Mouse (Mus musculus) embryonic fibroblast, embryonic 13.5 days (primary cell): ENCODE measurements around the gene Zfp213.
"Not testable (repeated sequence)": the region's sequence is repeated elsewhere in the genome, so short reads cannot be mapped to it uniquely, and the experiment has no call there.

Experiments
- CTCF ChIP-seq: IDR thresholded peaks from 2 replicates; pipeline ENCODE4 v1.5.1; 2011; ENCODE audit warnings: mild to moderate bottlenecking, control low read depth, low read length, moderate library complexity, borderline replicate concordance; ENCODE audit not compliant: insufficient read depth
- POLR2A ChIP-seq: IDR thresholded peaks from 2 replicates; pipeline ENCODE4 v1.6.1; 2011; ENCODE audit warnings: low read depth, mild to moderate bottlenecking, control low read depth, low read length, moderate library complexity

DNA sequence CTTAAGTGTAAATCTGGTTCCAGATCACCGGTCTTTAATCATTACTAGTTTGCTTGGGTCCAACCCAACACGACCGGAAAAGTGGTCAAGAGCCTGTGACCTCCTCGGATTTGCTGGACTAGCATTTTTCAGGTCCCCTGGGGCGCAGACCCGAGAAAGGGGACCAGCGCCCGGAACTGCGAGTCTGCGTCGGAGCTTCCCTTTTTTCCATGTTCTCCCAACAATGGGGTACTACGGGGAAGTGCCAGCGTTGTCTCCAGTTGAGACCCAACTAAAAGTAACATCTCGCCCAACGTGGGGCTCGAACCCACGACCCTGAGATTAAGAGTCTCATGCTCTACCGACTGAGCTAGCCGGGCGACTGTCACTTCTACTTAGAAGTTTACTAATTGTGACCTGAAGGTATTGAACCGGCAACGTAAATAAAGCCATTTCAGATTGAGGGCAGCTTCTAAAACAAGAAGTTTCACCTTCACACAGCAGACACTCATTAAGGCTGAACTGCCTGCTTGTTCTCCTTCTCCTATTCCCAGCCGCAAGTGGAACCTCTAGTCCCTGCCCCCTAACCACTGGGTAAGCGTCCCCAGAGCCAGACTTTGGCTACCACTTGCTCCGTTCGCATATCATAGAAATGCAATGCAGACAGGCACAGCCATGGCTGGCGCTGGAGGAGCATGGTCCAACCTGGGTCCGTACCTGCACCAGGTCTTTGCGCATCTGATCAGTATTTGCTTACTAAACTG, 28.8 kb downstream of the Zfp213 start:
- not testable (repeated sequence) for TF ChIP-seq CTCF, POLR2A
